Mouse (Mus musculus) neural tube, embryonic 12.5 days (tissue): ENCODE data around the gene Gpr132. TPM values are rescaled to one million over a fixed set of nuclear protein-coding genes. Genes with fewer than 3 reads are reported as not detected.

Source experiments
- ATAC-seq: fragments of 200-750 bp; cut with Nextera tagmentation; 2 replicates; pipeline ENCODE4 v1.8.0; 2017; ENCODE audit warnings: low read depth, mild to moderate bottlenecking, moderate TSS enrichment, moderate library complexity; ENCODE audit not compliant: low FRiP score
- H3K27ac ChIP-seq: fragments of 300-500 bp; sonication (generic); 2 replicates; pipeline ENCODE4 v1.5.1; 2016
- H3K27me3 ChIP-seq: fragments of 300-500 bp; sonication (generic); replicated peaks from 2 replicates; pipeline ENCODE4 v1.6.1; 2016; ENCODE audit warnings: mild to moderate bottlenecking
- H3K36me3 ChIP-seq: fragments of 300-500 bp; sonication (generic); 2 replicates; pipeline ENCODE4 v1.6.1; 2016; ENCODE audit warnings: mild to moderate bottlenecking
- H3K4me1 ChIP-seq: fragments of 300-500 bp; sonication (generic); 2 replicates; pipeline ENCODE4 v1.6.1; 2016
- H3K4me2 ChIP-seq: fragments of 300-500 bp; sonication (generic); replicated peaks from 2 replicates; pipeline ENCODE4 v1.6.1; 2016; ENCODE audit warnings: mild to moderate bottlenecking
- H3K4me3 ChIP-seq: fragments of 300-500 bp; sonication (generic); 2 replicates; pipeline ENCODE4 v1.5.1; 2016
- H3K9ac ChIP-seq: fragments of 300-500 bp; sonication (generic); 2 replicates; pipeline ENCODE4 v1.6.1; 2016; ENCODE audit warnings: mild to moderate bottlenecking
- H3K9me3 ChIP-seq: fragments of 300-500 bp; sonication (generic); 2 replicates; pipeline ENCODE4 v1.6.1; 2016; ENCODE audit warnings: mild to moderate bottlenecking
- WGBS: fragments of 180-500 bp; shearing (Covaris S2); methylation state at CpG from one replicate; pipeline ENCODE4 v1.1.7; 2016; 5-methylcytosine and 5-hydroxymethylcytosine counted together
- polyA plus RNA-seq: library from polyadenylated mRNA; unstranded; fragments of >200 nt; fragmentation: Nextera tagmentation; extraction: Ambion mirVana; gene quantifications from 2 replicates; pipeline ENCODE4 v1.2.1, GENCODE M21; 2016

Gpr132 gene
- polyA plus RNA-seq, 1 experiment from 2014 or later: not detected

GRCm38 (mm10) chr12:112808587-112809364, 59.3 kb downstream of the Gpr132 start, which contains the start of gene Clba1:
Gene Clba1, plus strand, starts transcription at chr12:112808937.
- peak; percentile 92 for ATAC-seq
- Histone ChIP-seq H3K4me2 (peak within 1 kb of the TSS; percentile 92), H3K9me3 (no peaks in the 10 kb centered on the region), H3K4me3 (peak within 1 kb of the TSS; percentile 62), H3K4me1 (peaks cover 18% of the 10 kb centered on the region), H3K27ac (peak within 1 kb of the TSS; percentile 42; the same call in 1 of the 2 replicates), H3K27me3 (peaks cover 6% of the 10 kb centered on the region; the same call in 1 of the 2 replicates), H3K9ac (peak within 1 kb of the TSS; percentile 60), H3K36me3 (peaks cover 12% of the 10 kb centered on the region)
- WGBS: 2% methylated on average over 58 of the region's 64 CpGs

GRCm38 (mm10) chr12:112808212-112808586, 59.8 kb downstream of the Gpr132 start:
- peak; percentile 51 for ATAC-seq
- 71% methylated on average over 5 of the region's 5 CpGs for WGBS
- Histone ChIP-seq H3K9me3 (no peaks in the 10 kb centered on the region), H3K27me3 (peaks cover 11% of the 10 kb centered on the region; the same call in 1 of the 2 replicates), H3K4me2 (peak overlapping the region; percentile 92), H3K4me3 (peak overlapping the region; percentile 62), H3K4me1 (peaks cover 20% of the 10 kb centered on the region), H3K36me3 (peaks cover 9% of the 10 kb centered on the region; the same call in 1 of the 2 replicates), H3K9ac (peak overlapping the region; percentile 60), H3K27ac (peak overlapping the region; percentile 42; the same call in 1 of the 2 replicates)

GRCm38 (mm10) chr12:112807796-112808195, 60.2 kb downstream of the Gpr132 start:
- peaks cover 24% of the 10 kb centered on the region for H3K4me1 ChIP-seq
- H3K27me3 ChIP-seq: peaks cover 15% of the 10 kb centered on the region; the same call in 1 of the 2 replicates
- 81% methylated on average over 4 of the region's 4 CpGs for WGBS
- no peak overlapping the region for H3K9ac ChIP-seq
- no peak overlapping the region for H3K4me3 ChIP-seq
- no peak for ATAC-seq
- H3K27ac ChIP-seq: no peak overlapping the region
- no peaks in the 10 kb centered on the region for H3K9me3 ChIP-seq
- H3K36me3 ChIP-seq: peaks cover 7% of the 10 kb centered on the region; the same call in 1 of the 2 replicates
- H3K4me2 ChIP-seq: no peak overlapping the region

- H3K27me3 ChIP-seq: peaks cover 26% of the 10 kb centered on the region
- no peaks in the 10 kb centered on the region for H3K36me3 ChIP-seq
- WGBS: 76% methylated on average over 6 of the region's 6 CpGs
- no peak for ATAC-seq
- H3K9me3 ChIP-seq: no peaks in the 10 kb centered on the region
- no peak overlapping the region for H3K27ac ChIP-seq
- H3K4me3 ChIP-seq: no peak overlapping the region
- no peak overlapping the region for H3K9ac ChIP-seq
- no peak overlapping the region for H3K4me2 ChIP-seq
- peaks cover 37% of the 10 kb centered on the region for H3K4me1 ChIP-seq
These were observed 62.0 kb downstream of the Gpr132 start for GRCm38 (mm10) chr12:112806044-112806443.

- Histone ChIP-seq H3K9ac (no peak overlapping the region), H3K27ac (no peak overlapping the region), H3K4me2 (no peak overlapping the region), H3K4me1 (peaks cover 27% of the 10 kb centered on the region), H3K36me3 (no peaks in the 10 kb centered on the region), H3K9me3 (no peaks in the 10 kb centered on the region), H3K4me3 (no peak overlapping the region), H3K27me3 (peaks cover 33% of the 10 kb centered on the region)
- 51% methylated on average over 13 of the region's 13 CpGs for WGBS
- no peak for ATAC-seq
These were observed 64.0 kb downstream of the Gpr132 start for GRCm38 (mm10) chr12:112804046-112804445.

- 23% methylated on average over 3 of the region's 3 CpGs for WGBS
- Histone ChIP-seq H3K9me3 (no peaks in the 10 kb centered on the region), H3K36me3 (no peaks in the 10 kb centered on the region), H3K4me3 (no peak overlapping the region), H3K4me1 (peaks cover 19% of the 10 kb centered on the region), H3K4me2 (peak overlapping the region; percentile 100), H3K27ac (no peak overlapping the region), H3K27me3 (peaks cover 36% of the 10 kb centered on the region), H3K9ac (no peak overlapping the region)
- no peak for ATAC-seq
These were observed 65.1 kb downstream of the Gpr132 start for GRCm38 (mm10) chr12:112802917-112803316.

- no peaks in the 10 kb centered on the region for H3K36me3 ChIP-seq
- 4% methylated on average over 68 of the region's 69 CpGs for WGBS
- peak within 1 kb of the TSS; percentile 62 for H3K9ac ChIP-seq
- peak within 1 kb of the TSS; percentile 100 for H3K4me2 ChIP-seq
- H3K27ac ChIP-seq: no peak within 1 kb of the TSS
- peak; percentile 61 for ATAC-seq
- H3K4me3 ChIP-seq: peak within 1 kb of the TSS; percentile 54
- peaks cover 19% of the 10 kb centered on the region for H3K4me1 ChIP-seq
- peaks cover 36% of the 10 kb centered on the region for H3K27me3 ChIP-seq
- H3K9me3 ChIP-seq: no peaks in the 10 kb centered on the region
These were observed 65.9 kb downstream of the Gpr132 start, which contains the start of gene Ahnak2 for GRCm38 (mm10) chr12:112801864-112802846. Gene Ahnak2, minus strand, starts transcription at chr12:112802657.

Other genes with a start within 250 kb of the Gpr132 start
- 3.2 and 3.7 TPM in 2 replicates for gene Adssl1, start 248.2 kb downstream of the Gpr132 start, polyA plus RNA-seq
- gene Siva1, start 223.5 kb downstream of the Gpr132 start, polyA plus RNA-seq: 108 and 130 TPM in 2 replicates
- gene Akt1, start 193.3 kb downstream of the Gpr132 start, polyA plus RNA-seq: 184 and 201 TPM in 2 replicates
- 4.0 and 5.4 TPM in 2 replicates for gene Zbtb42, start 189.4 kb downstream of the Gpr132 start, polyA plus RNA-seq
- gene Cep170b, start 147.8 kb downstream of the Gpr132 start, polyA plus RNA-seq: 22.2 and 23.2 TPM in 2 replicates
- gene Pld4, start 107.6 kb downstream of the Gpr132 start, polyA plus RNA-seq: 5.1 and 5.8 TPM in 2 replicates
- gene Ahnak2, start 65.6 kb downstream of the Gpr132 start, polyA plus RNA-seq: 0.93 and 1.2 TPM in 2 replicates
- 16.5 and 18.6 TPM in 2 replicates for gene Clba1, start 59.3 kb downstream of the Gpr132 start, polyA plus RNA-seq
- gene Cdca4, start 38.8 kb downstream of the Gpr132 start, polyA plus RNA-seq: 103 and 109 TPM in 2 replicates
- gene Jag2, start 61.5 kb upstream of the Gpr132 start, polyA plus RNA-seq: 9.7 and 10.5 TPM in 2 replicates
- gene Nudt14, start 73.9 kb upstream of the Gpr132 start, polyA plus RNA-seq: 56.2 and 57.5 TPM in 2 replicates
- gene Btbd6, start 108.3 kb upstream of the Gpr132 start, polyA plus RNA-seq: 32.0 and 33.8 TPM in 2 replicates
- gene Brf1, start 132.5 kb upstream of the Gpr132 start, polyA plus RNA-seq: 68.1 and 70.1 TPM in 2 replicates
- gene Pacs2, start 146.3 kb upstream of the Gpr132 start, polyA plus RNA-seq: 30.5 and 30.8 TPM in 2 replicates
- gene Tex22, start 206.3 kb upstream of the Gpr132 start, polyA plus RNA-seq: 0.24 TPM in 1 of 2 replicates, not detected in the other
- 15.8 and 19.6 TPM in 2 replicates for gene Mta1, start 230.1 kb upstream of the Gpr132 start, polyA plus RNA-seq